Mouse (Mus musculus) right cerebral cortex, postnatal 10 days (tissue): ENCODE data around the gene Ush1c.

Experiments used
- DNase-seq, 2 experiments: peaks; one replicate each; pipeline ENCODE4 v3.0.0; 2021; ENCODE audit warnings: low spot score in 2 of 2

Ush1c gene

GRCm38 (mm10) chr7:46238346-46238745 lies at the start of gene Ush1c:
Gene Ush1c (minus strand): TSS chr7:46238503.
- no peak for DNase-seq

DNA sequence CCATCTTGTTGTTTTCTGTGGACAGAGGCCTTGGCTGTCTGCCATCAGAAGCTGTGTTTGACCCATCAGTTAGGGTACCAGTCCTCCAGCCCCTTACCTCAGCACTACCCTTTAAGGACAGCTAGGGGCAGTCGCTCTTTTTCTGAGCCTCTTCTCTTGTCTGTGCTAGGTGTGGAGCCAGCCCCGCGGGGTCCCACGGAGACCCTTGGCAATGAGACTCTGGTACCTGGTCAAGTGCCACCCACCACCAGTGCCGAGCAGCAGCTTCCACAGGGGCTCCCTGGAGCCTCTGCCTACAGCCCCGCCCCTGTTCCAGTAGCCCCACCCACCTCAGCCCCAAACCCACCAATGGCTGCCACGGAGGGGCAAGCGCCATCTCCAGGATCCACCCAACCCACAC lies 48.7 kb upstream of the Ush1c start:
- no peak for DNase-seq

GRCm38 (mm10) chr7:46286391-46286790 lies 48.1 kb upstream of the Ush1c start:
- DNase-seq: no peak

- DNase-seq: no peak
These were observed 47.0 kb upstream of the Ush1c start for GRCm38 (mm10) chr7:46285161-46285839.

DNA sequence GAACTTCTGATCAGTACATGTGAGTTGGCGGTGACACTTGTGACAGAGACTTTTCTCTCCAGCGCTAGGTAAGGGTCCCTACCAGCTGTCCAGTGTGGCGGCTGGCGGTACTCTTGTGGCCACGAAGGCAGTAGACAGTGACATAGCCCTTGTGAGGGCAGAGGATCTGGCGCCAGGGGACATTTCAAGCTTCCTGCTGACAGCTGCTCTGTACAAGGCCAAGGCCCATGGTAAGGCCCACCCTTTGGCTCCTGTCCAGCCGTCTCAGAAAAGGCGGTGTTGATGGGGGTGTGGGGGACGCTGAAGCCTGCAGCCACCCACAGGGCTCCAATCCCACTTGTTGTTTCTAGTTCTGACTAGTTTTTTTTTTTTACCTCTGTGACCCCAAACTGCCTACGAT lies 45.4 kb upstream of the Ush1c start:
- DNase-seq: no peak

GRCm38 (mm10) chr7:46282276-46282675 lies 44.0 kb upstream of the Ush1c start:
- DNase-seq: no peak

- no peak for DNase-seq
These were observed 42.6 kb upstream of the Ush1c start for GRCm38 (mm10) chr7:46280896-46281295.

- DNase-seq: peak; percentile 55 to 80
These were observed 41.6 kb upstream of the Ush1c start for GRCm38 (mm10) chr7:46279946-46280345.

- DNase-seq: no peak
These were observed 37.9 kb upstream of the Ush1c start for GRCm38 (mm10) chr7:46276156-46276555.

GRCm38 (mm10) chr7:46251841-46252240 lies 13.5 kb upstream of the Ush1c start:
- no peak for DNase-seq

GRCm38 (mm10) chr7:46247606-46248005 lies 9.3 kb upstream of the Ush1c start:
- no peak for DNase-seq

DNA sequence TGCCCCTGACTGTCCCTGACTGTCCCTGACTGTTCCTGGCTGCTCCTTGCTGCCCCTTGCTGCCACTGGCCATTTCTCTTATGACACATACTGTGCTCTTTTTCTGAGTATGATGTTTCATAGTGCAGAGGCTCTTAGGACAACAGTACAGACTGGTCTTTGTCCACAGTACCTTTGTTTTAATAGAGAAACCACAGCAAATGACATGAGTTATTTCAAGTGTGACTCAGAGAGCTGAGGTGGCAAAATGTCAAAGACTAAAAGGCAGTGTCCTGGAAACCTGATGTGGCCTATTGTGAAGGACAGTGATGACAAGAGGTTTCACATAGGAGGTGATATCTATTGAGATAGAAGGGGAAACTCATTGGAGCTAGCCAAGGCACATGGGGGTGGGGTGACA lies 8.6 kb upstream of the Ush1c start:
- no peak for DNase-seq

- no peak for DNase-seq
These were observed 2.4 kb upstream of the Ush1c start, which contains the start of gene Otog for GRCm38 (mm10) chr7:46240696-46241095. Gene Otog (plus strand): TSS chr7:46240987.

GRCm38 (mm10) chr7:46240091-46240490 lies 1.8 kb upstream of the Ush1c start:
- no peak for DNase-seq

DNA sequence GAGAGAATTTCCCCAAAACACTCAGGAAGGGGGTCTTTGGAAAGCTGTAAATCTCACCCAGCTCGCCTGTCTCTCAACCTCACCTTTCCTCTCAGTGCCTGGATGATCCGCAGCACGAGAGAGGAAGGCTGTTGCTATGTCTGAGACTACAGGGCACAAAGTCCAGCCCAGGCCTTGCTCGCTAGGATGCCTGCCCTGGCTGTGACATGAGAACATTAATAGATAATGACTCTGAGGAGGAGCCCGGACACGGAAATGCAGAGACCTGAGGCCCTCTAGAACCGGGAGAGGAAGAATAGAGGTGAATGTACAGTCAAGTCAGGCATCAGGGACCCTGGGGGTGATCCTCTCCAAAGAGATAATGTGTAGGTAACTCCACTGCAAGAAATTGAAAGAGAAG lies 1.1 kb downstream of the Ush1c start:
- DNase-seq: no peak

DNA sequence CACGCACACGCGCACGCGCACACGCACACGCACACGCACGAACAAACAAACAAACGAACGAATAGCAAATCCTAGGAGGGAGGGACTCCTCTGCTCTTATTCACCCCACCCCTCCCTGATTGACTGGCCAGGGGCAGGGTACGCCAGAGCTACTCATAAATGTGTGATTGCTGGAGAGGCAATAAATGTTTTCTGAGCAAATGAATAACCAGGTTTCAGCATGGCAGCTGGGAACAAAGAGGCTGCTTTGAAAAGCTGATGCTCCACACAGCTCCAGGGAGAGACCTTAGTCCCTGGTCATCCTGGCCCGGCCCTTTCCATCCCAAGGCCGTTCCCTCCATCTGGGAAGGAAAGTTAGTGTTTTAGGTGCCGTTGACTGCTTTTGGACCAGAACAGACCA lies 1.9 kb downstream of the Ush1c start:
- no peak for DNase-seq

- peak in 1 of 2 experiments; percentile 40 for DNase-seq
These were observed 2.4 kb downstream of the Ush1c start for GRCm38 (mm10) chr7:46235948-46236347.

DNA sequence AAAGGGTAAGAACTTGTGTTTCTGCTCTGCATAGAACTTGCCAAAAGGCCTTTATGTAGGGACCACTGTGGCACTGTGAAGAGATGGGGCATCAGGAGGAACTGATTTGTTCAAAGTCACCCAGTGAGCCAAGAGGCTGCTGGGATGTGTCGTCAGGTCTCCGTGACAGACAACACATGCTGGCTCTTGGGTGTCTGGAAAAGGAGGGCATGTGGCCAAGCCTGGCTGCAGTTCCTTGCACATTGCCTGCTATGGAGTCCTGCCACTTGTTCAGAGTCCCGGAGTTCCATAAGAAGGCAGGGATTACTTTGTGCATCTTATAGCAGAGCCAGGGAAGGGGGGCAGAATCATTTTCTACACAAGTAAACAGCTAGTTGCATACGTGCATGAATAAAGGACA lies 11.4 kb downstream of the Ush1c start:
- peak; percentile 74 to 76 for DNase-seq

DNA sequence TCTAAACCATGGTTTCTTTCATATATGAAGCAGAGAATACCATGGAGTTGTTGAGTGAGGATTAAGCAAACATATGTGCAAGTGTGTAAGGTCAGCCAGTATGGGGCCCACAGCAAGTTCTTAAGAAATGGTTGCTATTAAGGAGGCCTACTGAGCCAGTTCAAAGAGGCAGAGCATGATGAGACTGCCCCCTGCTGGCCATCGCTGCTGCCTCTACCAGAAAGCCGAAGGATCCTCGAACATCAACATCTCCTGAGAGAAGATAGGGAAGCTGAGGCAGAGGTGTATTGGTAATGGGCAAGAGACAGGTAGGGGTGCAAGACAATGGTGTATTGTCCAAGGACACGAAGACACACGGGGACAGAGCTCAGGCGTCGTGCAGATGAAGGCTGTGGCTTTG lies 12.1 kb downstream of the Ush1c start:
- DNase-seq: peak in 1 of 2 experiments; percentile 68

- DNase-seq: no peak
These were observed 17.6 kb downstream of the Ush1c start for GRCm38 (mm10) chr7:46220591-46221129.

DNA sequence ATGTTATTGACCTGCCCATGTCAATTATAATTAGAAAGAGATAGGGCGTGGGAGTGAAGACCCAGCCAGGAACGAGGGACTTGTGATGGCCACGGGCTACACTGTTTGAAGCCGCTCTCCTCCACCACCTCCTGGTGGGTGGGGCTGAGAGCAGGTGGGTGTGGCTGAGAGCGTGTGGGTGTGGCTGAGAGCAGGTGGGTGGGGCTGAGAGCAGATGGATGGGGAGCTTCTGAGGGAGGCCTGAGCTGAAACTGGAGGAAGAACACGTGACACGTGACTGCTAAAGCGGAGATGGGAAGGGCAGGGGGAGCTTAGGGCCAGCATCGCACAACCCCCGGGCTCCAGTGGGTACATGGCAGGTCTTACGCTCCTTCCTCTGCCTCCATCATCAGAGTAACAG lies 19.9 kb downstream of the Ush1c start:
- peak in 1 of 2 experiments; percentile 37 for DNase-seq

GRCm38 (mm10) chr7:46216481-46216880 lies 21.8 kb downstream of the Ush1c start:
- no peak for DNase-seq

- DNase-seq: no peak
These were observed 28.0 kb downstream of the Ush1c start for GRCm38 (mm10) chr7:46210276-46210675.

- DNase-seq: peak; percentile 73 to 79
These were observed 30.2 kb downstream of the Ush1c start for GRCm38 (mm10) chr7:46208131-46208530.
